Mouse (Mus musculus): ENCODE measurements at regions not wholly inside any gene's neighbourhood (a gene's known extent, or its start where the extent isn't known, plus 50 kb on each side); places are given as distances from the start of the nearest gene placed in this dataset.

DNA sequence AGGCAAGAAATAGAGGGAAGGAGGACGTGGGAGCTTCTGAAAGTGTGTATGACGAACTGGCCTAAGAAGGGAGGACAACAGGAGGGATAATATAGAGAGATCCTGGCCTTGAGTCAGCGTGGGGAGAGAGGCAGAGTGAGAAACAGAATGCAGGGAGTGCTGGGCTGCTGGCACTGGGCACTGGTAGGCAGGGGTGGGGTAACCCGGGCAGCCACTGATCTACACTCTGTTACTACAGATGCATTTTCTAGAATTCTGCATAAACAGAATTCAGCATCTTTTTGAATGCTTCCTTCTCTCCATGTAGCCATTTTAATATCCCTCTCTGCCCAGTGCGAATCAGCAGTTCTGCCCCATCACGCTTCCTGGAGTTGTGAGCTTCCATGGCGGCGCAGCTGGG lies 84.5 kb upstream of the Ankrd55 start:
- TF ChIP-seq CTCF (IDR thresholded peaks at IDR 0.05; ENCODE audit: control insufficient read depth, insufficient read depth, low read length) (no peak), POLR2A (IDR thresholded peaks at IDR 0.05; ENCODE audit: borderline replicate concordance, control insufficient read depth, low read depth, low read length) (no peak)
